Mouse (Mus musculus): ENCODE results near the gene Onecut1. TPM values are rescaled to one million over a fixed set of nuclear protein-coding genes. Genes with fewer than 3 reads are reported as not detected.

The Onecut1 gene
- total RNA-seq (2017), result not detected in 2 replicates

- ATAC-seq (replicated peaks in 1 of 2; ENCODE audit: insufficient read depth in 1 of 2, low FRiP score in 2 of 2, low TSS enrichment in 1 of 2, low read depth in 1 of 2, poor library complexity in 2 of 2, severe bottlenecking in 2 of 2), result no peak
These were observed at the start of gene Onecut1 for GRCm38 (mm10) chr9:74861561-74861980. Onecut1 (plus strand) TSS chr9:74861921.

GRCm38 (mm10) chr9:74819736-74820511, 41.8 kb upstream of the Onecut1 start:
- ATAC-seq (replicated peaks in 1 of 2; ENCODE audit: insufficient read depth in 1 of 2, low FRiP score in 2 of 2, low TSS enrichment in 1 of 2, low read depth in 1 of 2, poor library complexity in 2 of 2, severe bottlenecking in 2 of 2), result no peak

DNA sequence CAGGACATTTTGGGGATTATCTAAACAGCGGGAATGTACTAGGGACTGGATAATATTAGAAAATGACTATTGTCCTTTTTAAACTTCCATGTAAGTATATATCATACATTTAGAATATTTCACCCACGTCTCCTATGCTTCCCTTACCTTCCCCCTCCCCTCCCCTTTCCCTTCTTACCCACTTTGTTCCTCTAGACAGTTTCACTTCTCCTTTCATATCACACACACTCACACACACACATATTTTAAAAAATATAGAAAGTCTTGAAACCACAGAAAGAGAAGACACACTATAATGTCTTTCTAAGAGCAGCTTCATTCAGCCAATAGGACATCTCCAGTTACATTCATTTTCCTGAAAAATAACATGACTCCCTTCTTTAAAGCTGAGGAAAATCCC, 36.6 kb upstream of the Onecut1 start:
- peak; percentile 58 to 71; a peak in 2 of 4 replicates for ATAC-seq (replicated peaks in 1 of 2; ENCODE audit: insufficient read depth in 1 of 2, low FRiP score in 2 of 2, low TSS enrichment in 1 of 2, low read depth in 1 of 2, poor library complexity in 2 of 2, severe bottlenecking in 2 of 2)

DNA sequence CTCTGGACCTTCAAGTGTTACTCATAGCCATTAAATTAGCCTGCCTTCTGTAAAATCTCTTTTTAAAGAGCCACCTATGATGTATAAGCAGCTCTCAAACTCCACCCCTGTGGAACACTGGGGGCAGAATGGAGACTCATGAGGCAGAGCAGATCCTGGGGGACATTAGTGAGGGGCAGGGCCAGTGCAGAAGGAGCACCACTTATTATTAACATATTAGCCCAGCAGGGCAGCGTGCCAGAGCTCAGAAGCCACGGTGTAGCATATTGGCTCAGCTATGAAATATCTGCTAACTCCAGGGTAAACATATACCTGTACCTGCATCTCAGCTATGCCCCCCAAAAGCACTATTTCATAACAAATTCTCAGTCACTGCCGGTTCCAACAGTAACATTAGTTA, 32.5 kb upstream of the Onecut1 start:
- ATAC-seq (replicated peaks in 1 of 2; ENCODE audit: insufficient read depth in 1 of 2, low FRiP score in 2 of 2, low TSS enrichment in 1 of 2, low read depth in 1 of 2, poor library complexity in 2 of 2, severe bottlenecking in 2 of 2), result no peak

- no peak for ATAC-seq (replicated peaks in 1 of 2; ENCODE audit: insufficient read depth in 1 of 2, low FRiP score in 2 of 2, low TSS enrichment in 1 of 2, low read depth in 1 of 2, poor library complexity in 2 of 2, severe bottlenecking in 2 of 2)
These were observed 18.8 kb upstream of the Onecut1 start for GRCm38 (mm10) chr9:74842890-74843289.

GRCm38 (mm10) chr9:74846867-74847830, 14.6 kb upstream of the Onecut1 start:
- ATAC-seq (replicated peaks in 1 of 2; ENCODE audit: insufficient read depth in 1 of 2, low FRiP score in 2 of 2, low TSS enrichment in 1 of 2, low read depth in 1 of 2, poor library complexity in 2 of 2, severe bottlenecking in 2 of 2), result no peak

DNA sequence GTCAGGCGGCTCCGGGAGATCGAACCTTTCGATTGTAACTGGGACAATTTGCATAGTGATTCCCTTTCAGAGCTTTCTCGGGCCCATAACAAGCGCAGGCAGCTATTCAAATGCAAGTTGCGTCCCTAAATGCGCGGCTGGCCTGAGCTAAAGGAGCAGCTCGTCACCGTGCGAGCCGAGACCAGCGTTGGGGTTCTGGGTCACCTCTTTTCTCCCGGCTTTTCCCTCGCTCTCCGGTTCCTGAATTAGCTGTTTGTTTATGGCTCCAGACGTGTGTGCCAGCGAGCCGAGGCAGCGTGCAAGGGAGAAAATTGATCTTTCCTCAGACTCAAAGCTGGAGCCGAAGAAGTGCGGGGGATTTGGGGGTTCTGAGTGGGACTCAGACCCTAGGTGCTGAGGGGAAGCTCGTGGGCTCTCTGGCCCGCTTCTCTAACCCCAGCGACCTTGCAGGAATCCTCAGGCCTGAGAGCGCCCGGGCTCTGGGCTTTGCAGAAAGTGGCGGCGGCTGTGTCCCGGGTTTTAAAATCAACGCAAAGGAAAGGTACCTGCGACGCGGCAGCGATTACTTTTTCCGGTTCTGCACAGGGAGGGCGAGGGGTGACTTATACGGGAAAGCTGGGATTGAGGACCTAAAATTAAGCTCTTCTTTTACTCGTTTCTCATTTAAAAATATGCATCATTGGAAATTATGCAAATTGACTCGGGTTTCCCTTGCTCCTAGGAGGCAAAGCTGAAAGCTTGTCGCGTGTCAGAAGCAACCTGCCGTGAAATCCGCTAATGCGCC, 13.1 kb upstream of the Onecut1 start:
- 0 out of 4 replicates have a peak, but pooled peaks of 1 of the 2 experiments have one; percentile 35 for ATAC-seq (replicated peaks in 1 of 2; ENCODE audit: insufficient read depth in 1 of 2, low FRiP score in 2 of 2, low TSS enrichment in 1 of 2, low read depth in 1 of 2, poor library complexity in 2 of 2, severe bottlenecking in 2 of 2)

- no peak for ATAC-seq (replicated peaks in 1 of 2; ENCODE audit: insufficient read depth in 1 of 2, low FRiP score in 2 of 2, low TSS enrichment in 1 of 2, low read depth in 1 of 2, poor library complexity in 2 of 2, severe bottlenecking in 2 of 2)
These were observed 12.3 kb upstream of the Onecut1 start for GRCm38 (mm10) chr9:74849195-74849978.

GRCm38 (mm10) chr9:74849979-74850780, 11.5 kb upstream of the Onecut1 start:
- no peak for ATAC-seq (replicated peaks in 1 of 2; ENCODE audit: insufficient read depth in 1 of 2, low FRiP score in 2 of 2, low TSS enrichment in 1 of 2, low read depth in 1 of 2, poor library complexity in 2 of 2, severe bottlenecking in 2 of 2)

DNA sequence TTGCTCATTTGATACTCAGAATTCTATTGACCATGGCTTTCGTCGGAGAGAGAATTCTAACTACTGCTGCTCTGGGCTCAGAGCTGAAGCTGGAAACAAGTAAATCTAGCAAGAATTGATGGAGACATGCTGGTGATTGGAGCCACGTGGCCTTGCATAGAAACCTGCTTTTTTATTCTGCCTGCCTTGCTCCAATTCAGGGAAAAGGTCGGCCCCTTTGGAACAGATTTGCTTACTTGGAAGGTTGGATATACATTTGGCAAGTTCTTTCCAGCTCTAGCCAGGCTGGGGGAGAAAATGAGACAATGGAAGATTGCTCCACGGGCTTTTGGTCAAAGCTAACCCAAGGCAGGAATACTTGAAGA, 11.0 kb upstream of the Onecut1 start:
- ATAC-seq (replicated peaks in 1 of 2; ENCODE audit: insufficient read depth in 1 of 2, low FRiP score in 2 of 2, low TSS enrichment in 1 of 2, low read depth in 1 of 2, poor library complexity in 2 of 2, severe bottlenecking in 2 of 2), result no peak

DNA sequence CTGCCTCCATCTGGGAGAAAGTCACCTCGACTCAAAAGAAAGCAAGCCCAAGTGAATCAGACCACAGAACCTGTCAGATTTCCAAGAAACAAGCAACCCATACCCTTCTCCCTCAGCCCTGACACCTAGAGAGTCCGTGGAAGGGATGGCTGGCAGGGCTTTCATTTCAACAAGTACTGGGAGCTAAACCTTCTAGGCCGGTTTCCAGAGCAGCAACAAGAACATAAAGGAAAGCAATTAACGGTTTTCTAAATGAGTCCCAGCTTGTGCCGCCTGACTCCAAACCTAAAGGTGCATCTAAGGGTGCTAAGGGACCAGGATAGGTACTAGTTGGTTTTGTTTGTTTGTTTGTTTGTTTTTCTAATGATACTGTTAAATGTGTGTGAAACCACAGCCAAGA, 10.1 kb upstream of the Onecut1 start:
- no peak for ATAC-seq (replicated peaks in 1 of 2; ENCODE audit: insufficient read depth in 1 of 2, low FRiP score in 2 of 2, low TSS enrichment in 1 of 2, low read depth in 1 of 2, poor library complexity in 2 of 2, severe bottlenecking in 2 of 2)

GRCm38 (mm10) chr9:74852361-74852760, 9.4 kb upstream of the Onecut1 start:
- ATAC-seq (replicated peaks in 1 of 2; ENCODE audit: insufficient read depth in 1 of 2, low FRiP score in 2 of 2, low TSS enrichment in 1 of 2, low read depth in 1 of 2, poor library complexity in 2 of 2, severe bottlenecking in 2 of 2), result no peak

GRCm38 (mm10) chr9:74853191-74854072, 8.3 kb upstream of the Onecut1 start:
- ATAC-seq (replicated peaks in 1 of 2; ENCODE audit: insufficient read depth in 1 of 2, low FRiP score in 2 of 2, low TSS enrichment in 1 of 2, low read depth in 1 of 2, poor library complexity in 2 of 2, severe bottlenecking in 2 of 2), result no peak

GRCm38 (mm10) chr9:74854073-74854591, 7.6 kb upstream of the Onecut1 start:
- ATAC-seq (replicated peaks in 1 of 2; ENCODE audit: insufficient read depth in 1 of 2, low FRiP score in 2 of 2, low TSS enrichment in 1 of 2, low read depth in 1 of 2, poor library complexity in 2 of 2, severe bottlenecking in 2 of 2), result no peak

GRCm38 (mm10) chr9:74855446-74855845, 6.3 kb upstream of the Onecut1 start:
- ATAC-seq (replicated peaks in 1 of 2; ENCODE audit: insufficient read depth in 1 of 2, low FRiP score in 2 of 2, low TSS enrichment in 1 of 2, low read depth in 1 of 2, poor library complexity in 2 of 2, severe bottlenecking in 2 of 2), result no peak

Measured in hematopoietic stem cell, adult 5-6 weeks (primary cell).